Mouse (Mus musculus) C3H10T1/2 (cell line): ENCODE data around the gene Olfr319. TPM values are rescaled to one million over a fixed set of nuclear protein-coding genes. Genes with fewer than 3 reads are reported as not detected.

Experiments used
- polyA plus RNA-seq, 2 experiments: library from polyadenylated mRNA; unstranded; fragments of >200 nt; fragmentation: generic; extraction: Trizol; gene quantifications; one replicate each; pipeline ENCODE4 v1.2.1; 2012; ENCODE audit warnings: missing spikeins in 2 of 2

The Olfr319 gene
- polyA plus RNA-seq = not detected

GRCm38 (mm10) chr11:58698862-58699261 lies at the start of gene Olfr319:
TSS of gene Olfr319 (plus strand) at chr11:58699162.

GRCm38 (mm10) chr11:58658596-58658995 lies 40.4 kb upstream of the Olfr319 start, which contains the start of gene Olfr322:
TSS of gene Olfr322 (plus strand) at chr11:58658782.

GRCm38 (mm10) chr11:58680799-58681198 lies 18.2 kb upstream of the Olfr319 start, which contains the start of gene Olfr320:
TSS of gene Olfr320 (plus strand) at chr11:58681099.

GRCm38 (mm10) chr11:58723914-58724313 lies 25.0 kb downstream of the Olfr319 start, which contains the start of gene Olfr318:
TSS of gene Olfr318 (minus strand) at chr11:58724014.

GRCm38 (mm10) chr11:58738792-58739262 lies 39.9 kb downstream of the Olfr319 start, which contains the start of gene Olfr317:
TSS of gene Olfr317 (minus strand) at chr11:58739212.

GRCm38 (mm10) chr11:58752434-58752833 lies 53.5 kb downstream of the Olfr319 start, which contains the start of gene Olfr316:
TSS of gene Olfr316 (plus strand) at chr11:58752734.

Other genes with a start within 250 kb of the Olfr319 start
- not detected for gene Lypd9, start 246.2 kb upstream of the Olfr319 start, polyA plus RNA-seq
- gene Olfr30, start 236.9 kb upstream of the Olfr319 start, polyA plus RNA-seq = not detected
- gene Olfr332, start 206.6 kb upstream of the Olfr319 start, polyA plus RNA-seq = not detected
- gene Olfr331, start 196.6 kb upstream of the Olfr319 start, polyA plus RNA-seq = not detected
- not detected for gene Olfr330, start 164.3 kb upstream of the Olfr319 start, polyA plus RNA-seq
- not detected for gene Olfr329-ps, start 152.7 kb upstream of the Olfr319 start, polyA plus RNA-seq
- gene Olfr328, start 143.5 kb upstream of the Olfr319 start, polyA plus RNA-seq = not detected
- gene Olfr224, start 128.6 kb upstream of the Olfr319 start, polyA plus RNA-seq = not detected
- gene Olfr325, start 121.4 kb upstream of the Olfr319 start, polyA plus RNA-seq = not detected
- not detected for gene Olfr324, start 104.0 kb upstream of the Olfr319 start, polyA plus RNA-seq
- not detected for gene 2210407C18Rik, start 83.1 kb upstream of the Olfr319 start, polyA plus RNA-seq
- gene Olfr323, start 68.7 kb upstream of the Olfr319 start, polyA plus RNA-seq = not detected
- not detected for gene Trim58, start 58.7 kb upstream of the Olfr319 start, polyA plus RNA-seq
- gene Olfr322, start 40.4 kb upstream of the Olfr319 start, polyA plus RNA-seq = not detected
- gene Olfr320, start 18.1 kb upstream of the Olfr319 start, polyA plus RNA-seq = not detected
- not detected for gene Olfr318, start 24.9 kb downstream of the Olfr319 start, polyA plus RNA-seq
- gene Olfr317, start 40.0 kb downstream of the Olfr319 start, polyA plus RNA-seq = not detected
- gene Olfr316, start 53.6 kb downstream of the Olfr319 start, polyA plus RNA-seq = not detected
- gene Olfr315, start 74.0 kb downstream of the Olfr319 start, polyA plus RNA-seq = not detected
- not detected for gene Olfr314, start 83.8 kb downstream of the Olfr319 start, polyA plus RNA-seq
- gene Fam183b, start 102.8 kb downstream of the Olfr319 start, polyA plus RNA-seq = not detected
- not detected for gene Olfr313, start 115.8 kb downstream of the Olfr319 start, polyA plus RNA-seq
- not detected for gene Olfr312, start 130.1 kb downstream of the Olfr319 start, polyA plus RNA-seq
- gene Olfr311, start 140.1 kb downstream of the Olfr319 start, polyA plus RNA-seq = not detected
- gene Gm12258, start 148.0 kb downstream of the Olfr319 start, polyA plus RNA-seq = 1 to 10 TPM in 1 of 2 experiments, under 1 TPM in 1; 0.11 to 2.9 TPM
- 1 to 10 TPM in 1 of 2 experiments, under 1 TPM in 1; 0.29 to 1.5 TPM for gene 2810021J22Rik, start 168.1 kb downstream of the Olfr319 start, polyA plus RNA-seq
- 1 to 10 TPM in 1 of 2 experiments, under 1 TPM in 1; 0.09 to 1.9 TPM for gene Zfp39, start 205.1 kb downstream of the Olfr319 start, polyA plus RNA-seq
- gene Btnl10, start 218.7 kb downstream of the Olfr319 start, polyA plus RNA-seq = not detected
- 100 to 1,000 TPM; 296 to 362 TPM for gene Rnf187, start 239.8 kb downstream of the Olfr319 start, polyA plus RNA-seq
- under 1 TPM; 0.05 to 0.38 TPM for gene Hist3h2ba, start 249.8 kb downstream of the Olfr319 start, polyA plus RNA-seq